Mouse (Mus musculus) ovary, adult 18-20 months (tissue): ENCODE measurements around the gene Nosip.
"Not testable (repeated sequence)": the region's sequence is repeated elsewhere in the genome, so short reads cannot be mapped to it uniquely, and the experiment has no call there.

Experiments used
- DNase-seq: peaks from one replicate; pipeline ENCODE4 v3.0.0; 2022; ENCODE audit warnings: low spot score, mixed read lengths

The Nosip gene

GRCm38 (mm10) chr7:45117566-45117965 lies 55.3 kb downstream of the Nosip start:
- no peak for DNase-seq

- DNase-seq = no peak
Measured at GRCm38 (mm10) chr7:45118336-45118735, 56.1 kb downstream of the Nosip start.

GRCm38 (mm10) chr7:45119780-45120709 lies 57.8 kb downstream of the Nosip start:
- DNase-seq = no peak

- DNase-seq = no peak
Measured at GRCm38 (mm10) chr7:45121404-45121803, 59.2 kb downstream of the Nosip start.

- DNase-seq = no peak
Measured at GRCm38 (mm10) chr7:45121966-45122365, 59.7 kb downstream of the Nosip start.

- DNase-seq = no peak
Measured at GRCm38 (mm10) chr7:45122561-45123185, 60.4 kb downstream of the Nosip start.

- no peak for DNase-seq
Measured at GRCm38 (mm10) chr7:45123186-45123570, 60.9 kb downstream of the Nosip start.

GRCm38 (mm10) chr7:45124224-45125143 lies 62.3 kb downstream of the Nosip start, which contains the start of gene Rps11:
TSS of gene Rps11 (minus strand) at chr7:45124439.
- DNase-seq = peak; percentile 98

- no peak for DNase-seq
Measured at GRCm38 (mm10) chr7:45125144-45125600, 62.9 kb downstream of the Nosip start.

- not testable (repeated sequence) for DNase-seq
Measured at GRCm38 (mm10) chr7:45125649-45126048, 63.4 kb downstream of the Nosip start.

- no peak for DNase-seq
Measured at GRCm38 (mm10) chr7:45126147-45126843, 64.1 kb downstream of the Nosip start.

GRCm38 (mm10) chr7:45126844-45127699 lies 64.8 kb downstream of the Nosip start:
- DNase-seq = no peak
